Mouse (Mus musculus) testis, adult 2 months (tissue): ENCODE results near the gene A730049H05Rik.

Experiments
- CTCF ChIP-seq: fragments of 200-500 bp; IDR thresholded peaks from 2 replicates; pipeline ENCODE4 v1.5.1; 2012; ENCODE audit warnings: low read depth, mild to moderate bottlenecking, inconsistent platforms, low read length, moderate library complexity; ENCODE audit not compliant: control insufficient read depth, insufficient read depth, insufficient replicate concordance
- POLR2A ChIP-seq: fragments of 200-500 bp; IDR thresholded peaks from 2 replicates; pipeline ENCODE4 v1.6.1; 2012; ENCODE audit warnings: low read depth, mild to moderate bottlenecking, inconsistent platforms, low read length, moderate library complexity; ENCODE audit not compliant: control insufficient read depth

- peak; percentile 93 for TF ChIP-seq CTCF
- no peak for TF ChIP-seq POLR2A
Observed at GRCm38 (mm10) chr6:92787376-92787712, 28.9 kb upstream of the A730049H05Rik start.
